Mouse (Mus musculus) MEL (cell line): Measurements from ENCODE around the gene Gale. TPM values are rescaled to one million over a fixed set of nuclear protein-coding genes. Genes with fewer than 3 reads are reported as not detected.
A peak's percentile ranks its signal among the peaks of the same experiment; 100 is the strongest.

ENCODE experiments used
- DNase-seq: peaks from one replicate; pipeline ENCODE4 v3.0.0; 2011; ENCODE audit warnings: low read depth, low spot score
- H3K27ac ChIP-seq: 2 replicates; pipeline ENCODE4 v1.5.1; 2012; ENCODE audit warnings: low read depth, mild to moderate bottlenecking, control low read depth, low read length, moderate library complexity; ENCODE audit not compliant: control insufficient read depth
- H3K27me3 ChIP-seq, 2 experiments: fragments of 150-350 bp in 1 of 2; sonication (generic) in 1 of 2; 2 replicates each; pipeline ENCODE4 v1.6.1; 2012; ENCODE audit warnings: low read length in 2 of 2, mild to moderate bottlenecking in 2 of 2, improper control_type of control experiment in 1 of 2, moderate library complexity in 1 of 2; ENCODE audit not compliant: insufficient read depth in 2 of 2, control insufficient read depth in 1 of 2
- H3K36me3 ChIP-seq, 2 experiments: 2 replicates each; pipeline ENCODE4 v1.6.1; 2012 to 2014; ENCODE audit warnings: low read length in 2 of 2, improper control_type of control experiment in 1 of 2, inconsistent platforms in 1 of 2, mild to moderate bottlenecking in 1 of 2; ENCODE audit not compliant: insufficient read depth in 2 of 2, control insufficient read depth in 1 of 2
- H3K4me1 ChIP-seq, 2 experiments: fragments of 150-350 bp in 1 of 2; sonication (generic) in 1 of 2; 2 replicates each; pipeline ENCODE4 v1.6.1; 2012; ENCODE audit warnings: low read length in 2 of 2, improper control_type of control experiment in 1 of 2, mild to moderate bottlenecking in 1 of 2; ENCODE audit not compliant: insufficient read depth in 2 of 2, control insufficient read depth in 1 of 2
- H3K4me3 ChIP-seq, 2 experiments: fragments of 150-350 bp in 1 of 2; sonication (generic) in 1 of 2; 2 replicates each; pipeline ENCODE4 v1.5.1; 2012; ENCODE audit warnings: low read depth in 2 of 2, low read length in 2 of 2, mild to moderate bottlenecking in 2 of 2, moderate library complexity in 2 of 2, control low read depth in 1 of 2, improper control_type of control experiment in 1 of 2; ENCODE audit not compliant: control insufficient read depth in 1 of 2, insufficient read depth in 1 of 2
- H3K79me2 ChIP-seq: 2 replicates; pipeline ENCODE4 v1.6.1; 2012; ENCODE audit warnings: mild to moderate bottlenecking, low read length, moderate library complexity; ENCODE audit not compliant: control insufficient read depth, poor library complexity, insufficient read depth
- H3K9ac ChIP-seq: 2 replicates; pipeline ENCODE4 v1.6.1; 2012; ENCODE audit warnings: low read depth, mild to moderate bottlenecking, control low read depth, low read length, moderate library complexity; ENCODE audit not compliant: control insufficient read depth, poor library complexity, severe bottlenecking
- H3K9me3 ChIP-seq: fragments of 150-350 bp; sonication (generic); replicated peaks from 2 replicates; pipeline ENCODE4 v1.6.1; 2012; ENCODE audit warnings: mild to moderate bottlenecking, low read length, improper control_type of control experiment, moderate library complexity; ENCODE audit not compliant: insufficient read depth
- CHD2 ChIP-seq: IDR thresholded peaks from 2 replicates; pipeline ENCODE4 v1.6.1; 2011; ENCODE audit warnings: low read length, improper control_type of control experiment
- CTCF ChIP-seq, 3 experiments: IDR thresholded peaks in 2 of 3; conservative IDR thresholded peaks in 1 of 3; 2 replicates each; pipeline ENCODE4 v1.5.1; 2011 to 2012; ENCODE audit warnings: low read length in 3 of 3, low read depth in 2 of 3, mild to moderate bottlenecking in 2 of 3, improper control_type of control experiment in 1 of 3, inconsistent platforms in 1 of 3, mixed read lengths in 1 of 3, moderate library complexity in 1 of 3; ENCODE audit not compliant: control insufficient read depth in 1 of 3, insufficient read depth in 1 of 3, poor library complexity in 1 of 3, severe bottlenecking in 1 of 3
- E2F4 ChIP-seq: IDR thresholded peaks from 2 replicates; pipeline ENCODE4 v1.6.1; 2011; ENCODE audit warnings: low read depth, low read length, improper control_type of control experiment, borderline replicate concordance
- ELF1 ChIP-seq: IDR thresholded peaks from 2 replicates; pipeline ENCODE4 v1.6.1; 2014; ENCODE audit warnings: low read depth, mild to moderate bottlenecking, inconsistent platforms, low read length, improper control_type of control experiment, moderate library complexity
- EP300 ChIP-seq, 2 experiments: IDR thresholded peaks; 2 replicates each; pipeline ENCODE4 v1.6.1; 2011; ENCODE audit warnings: improper control_type of control experiment in 2 of 2, low read length in 2 of 2, low read depth in 1 of 2, mild to moderate bottlenecking in 1 of 2
- GATA1 ChIP-seq: IDR thresholded peaks from 2 replicates; pipeline ENCODE4 v1.6.1; 2011; ENCODE audit warnings: low read depth, low read length, improper control_type of control experiment
- HCFC1 ChIP-seq: IDR thresholded peaks from 2 replicates; pipeline ENCODE4 v1.6.1; 2012; ENCODE audit warnings: low read depth, mild to moderate bottlenecking, inconsistent platforms, low read length, improper control_type of control experiment, moderate library complexity
- KAT2A ChIP-seq: conservative IDR thresholded peaks from 2 replicates; pipeline ENCODE4 v1.6.1; 2012; ENCODE audit warnings: low read depth, low read length, improper control_type of control experiment, inconsistent platforms
- MAFK ChIP-seq: IDR thresholded peaks from 2 replicates; pipeline ENCODE4 v1.6.1; 2011; ENCODE audit warnings: low read depth, mild to moderate bottlenecking, low read length, improper control_type of control experiment, borderline replicate concordance
- MAX ChIP-seq: IDR thresholded peaks from 2 replicates; pipeline ENCODE4 v1.6.1; 2011; ENCODE audit warnings: low read length, improper control_type of control experiment
- MEF2A ChIP-seq: IDR thresholded peaks from 2 replicates; pipeline ENCODE4 v1.6.1; 2014; ENCODE audit warnings: low read depth, mild to moderate bottlenecking, inconsistent platforms, low read length, improper control_type of control experiment; ENCODE audit not compliant: poor library complexity, insufficient replicate concordance, severe bottlenecking; ENCODE audit errors: extremely low read depth
- MXI1 ChIP-seq: IDR thresholded peaks from 2 replicates; pipeline ENCODE4 v1.6.1; 2011; ENCODE audit warnings: mild to moderate bottlenecking, low read depth, low read length, improper control_type of control experiment
- MYC ChIP-seq: IDR thresholded peaks from 2 replicates; pipeline ENCODE4 v1.6.1; 2011; ENCODE audit warnings: low read depth, mild to moderate bottlenecking, low read length, improper control_type of control experiment, moderate library complexity
- POLR2A ChIP-seq, 2 experiments: IDR thresholded peaks; 2 replicates each; pipeline ENCODE4 v1.6.1; 2011 to 2012; ENCODE audit warnings: low read length in 2 of 2, mild to moderate bottlenecking in 2 of 2, control low read depth in 1 of 2, improper control_type of control experiment in 1 of 2, low read depth in 1 of 2, moderate library complexity in 1 of 2; ENCODE audit not compliant: control insufficient read depth in 1 of 2, insufficient read depth in 1 of 2, poor library complexity in 1 of 2
- TCF12 ChIP-seq: IDR thresholded peaks from 2 replicates; pipeline ENCODE4 v1.6.1; 2014; ENCODE audit warnings: low read depth, mild to moderate bottlenecking, inconsistent platforms, low read length, improper control_type of control experiment, moderate library complexity
- UBTF ChIP-seq: IDR thresholded peaks from 2 replicates; pipeline ENCODE4 v1.6.1; 2012; ENCODE audit warnings: low read depth, mild to moderate bottlenecking, inconsistent platforms, low read length, improper control_type of control experiment, moderate library complexity, borderline replicate concordance; ENCODE audit not compliant: insufficient read depth
- ZC3H11A ChIP-seq: IDR thresholded peaks from 2 replicates; pipeline ENCODE4 v1.6.1; 2012; ENCODE audit warnings: low read depth, mild to moderate bottlenecking, inconsistent platforms, low read length, improper control_type of control experiment
- ZKSCAN1 ChIP-seq: IDR thresholded peaks from 2 replicates; pipeline ENCODE4 v1.6.1; 2012; ENCODE audit warnings: low read depth, mild to moderate bottlenecking, inconsistent platforms, low read length, improper control_type of control experiment, moderate library complexity
- polyA plus RNA-seq, 2 experiments: library from polyadenylated mRNA; stranded (reverse) in 1 of 2; unstranded in 1 of 2; fragments of >175 nt in 1 of 2; fragments of >200 nt in 1 of 2; gene quantifications; 2 replicates each; pipeline versions ENCODE4 v1.2.1 to v1.2.4; 2012; ENCODE audit warnings: low replicate concordance in 2 of 2, low read depth in 1 of 2; ENCODE audit not compliant: insufficient read length in 2 of 2, insufficient read depth in 1 of 2, missing spikeins in 1 of 2
- total RNA-seq: library from RNA; depleted of rRNA; stranded (reverse); fragments of 300-350 nt; gene quantifications from 2 replicates; pipeline ENCODE4 v1.2.3, GENCODE M21; 2012

Gene Gale
- total and polyA plus RNA-seq, 3 experiments = 24.5 to 31.2 TPM; not detected in 1

DNA sequence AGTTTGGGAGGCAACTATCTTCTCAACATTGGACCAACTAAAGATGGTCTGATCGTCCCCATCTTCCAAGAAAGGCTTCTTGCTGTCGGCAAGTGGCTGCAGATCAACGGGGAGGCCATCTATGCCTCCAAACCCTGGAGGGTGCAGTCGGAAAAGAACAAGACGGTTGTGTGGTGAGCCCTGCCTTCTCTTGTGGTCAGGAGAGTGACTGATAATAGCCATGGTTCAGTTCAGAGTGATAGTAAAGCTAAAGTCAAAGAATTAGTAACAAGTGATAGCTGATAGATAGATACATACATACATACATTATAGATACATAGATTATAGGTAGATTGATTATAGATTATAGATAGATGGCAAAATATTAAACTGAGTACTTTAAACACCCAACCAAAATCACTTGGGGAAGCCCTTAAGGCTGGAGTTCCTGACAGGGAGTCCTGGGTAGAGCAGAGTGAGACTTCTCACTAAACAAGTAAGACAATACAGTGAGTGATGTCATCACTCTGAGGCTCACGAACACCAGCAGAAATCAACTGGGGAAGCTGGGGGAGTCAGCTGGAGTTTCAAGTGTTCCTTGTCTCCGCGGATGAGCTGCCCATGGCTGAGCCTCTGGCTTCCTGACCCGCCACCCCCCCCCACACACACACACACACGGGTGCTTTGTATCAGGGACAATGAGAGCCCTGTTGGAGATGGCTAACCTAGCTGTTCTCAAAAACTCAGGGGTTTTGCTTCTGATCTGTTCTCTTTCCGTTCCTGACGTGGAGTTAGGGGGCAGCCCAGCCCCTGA is 28.6 kb upstream of the Gale start (continued):
- TF ChIP-seq MYC (no peak), CHD2 (no peak), MAFK (no peak; the same call in 1 of the 2 replicates), UBTF (0 out of 2 replicates have a peak, but pooled peaks have one; percentile 59), KAT2A (no peak), ZC3H11A (0 out of 2 replicates have a peak, but pooled peaks have one; percentile 4), ZKSCAN1 (no peak), ELF1 (no peak), MEF2A (no peak), MAX (no peak), E2F4 (no peak), POLR2A (IDR thresholded peaks at IDR 0.05; ENCODE audit: control insufficient read depth in 1 of 2, insufficient read depth in 1 of 2, low read depth in 1 of 2, low read length in 2 of 2, poor library complexity in 1 of 2) (no peak), GATA1 (peak; percentile 90)
- TF ChIP-seq, all 39 proteins: peak for 11

- H3K4me1 ChIP-seq = peaks cover 24 to 35% of the 10 kb centered on the region in 2 experiments
- TF ChIP-seq MXI1 (no peak), EP300 (IDR thresholded peaks at IDR 0.05; ENCODE audit: low read depth in 1 of 2, low read length in 2 of 2) (peak in 1 of 2 experiments; percentile 2; a peak in 1 of 4 replicates)
- peak; percentile 39 for DNase-seq
- peaks cover 2 to 19% of the 10 kb centered on the region in 2 experiments; a peak in 2 of 4 replicates for H3K36me3 ChIP-seq
- no peaks in the 10 kb centered on the region for H3K9me3 ChIP-seq
- H3K27me3 ChIP-seq = no peaks in the 10 kb centered on the region
- H3K27ac ChIP-seq = peak overlapping the region; percentile 89
- peak overlapping the region; percentile 21 to 34; a peak in 3 of 4 replicates for H3K4me3 ChIP-seq
- H3K9ac ChIP-seq = peak overlapping the region; percentile 60
- no peaks in the 10 kb centered on the region for H3K79me2 ChIP-seq
Measured at GRCm38 (mm10) chr4:135935502-135935901, 28.0 kb upstream of the Gale start.

DNA sequence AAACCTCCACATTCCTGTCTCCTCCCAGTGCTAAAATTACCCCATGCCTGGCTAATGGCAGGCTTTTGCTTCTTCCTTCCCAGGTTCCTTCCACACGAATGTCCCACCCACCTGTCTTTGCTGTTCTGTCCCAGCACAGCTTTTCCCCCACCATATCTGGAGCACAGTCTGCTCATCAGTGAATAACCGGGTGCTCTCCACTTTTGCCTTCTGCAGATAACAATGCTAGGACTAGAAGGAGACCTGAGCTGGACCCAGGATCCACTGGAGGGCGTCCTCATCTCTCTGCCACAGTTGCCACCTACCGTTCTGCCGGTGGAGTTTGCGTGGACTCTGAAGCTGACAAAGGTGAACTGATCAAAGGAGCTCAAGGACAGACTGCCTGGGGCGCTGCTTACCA is 24.7 kb upstream of the Gale start:
- Histone ChIP-seq H3K4me1 (peaks cover 27 to 37% of the 10 kb centered on the region in 2 experiments), H3K79me2 (no peaks in the 10 kb centered on the region), H3K27ac (no peak overlapping the region), H3K27me3 (no peaks in the 10 kb centered on the region), H3K9ac (no peak overlapping the region), H3K4me3 (no peak overlapping the region), H3K9me3 (no peaks in the 10 kb centered on the region), H3K36me3 (peaks cover 0 to 28% of the 10 kb centered on the region in 2 experiments; a peak in 2 of 4 replicates)
- no peak for DNase-seq
- TF ChIP-seq HCFC1 = no peak
- peak in 1 of 3 experiments; percentile 1; a peak in 1 of 6 replicates for TF ChIP-seq CTCF (IDR thresholded peaks at IDR 0.05 in 2 of 3, conservative IDR thresholded peaks at IDR 0.05 in 1 of 3; ENCODE audit: control insufficient read depth in 1 of 3, insufficient read depth in 1 of 3, low read depth in 2 of 3, low read length in 3 of 3, poor library complexity in 1 of 3, severe bottlenecking in 1 of 3)
- TF ChIP-seq TCF12 = 0 out of 2 replicates have a peak, but pooled peaks have one; percentile 10
- TF ChIP-seq EP300 (IDR thresholded peaks at IDR 0.05; ENCODE audit: low read depth in 1 of 2, low read length in 2 of 2) = 0 out of 4 replicates have a peak, but pooled peaks of 1 of the 2 experiments have one; percentile 19
